Mouse (Mus musculus): ENCODE results near the gene Pogk.

- no peak for TF ChIP-seq EP300 (IDR thresholded peaks at IDR 0.05; ENCODE audit: low read length)
- TF ChIP-seq CTCF (conservative IDR thresholded peaks at IDR 0.05 in 1 of 2, IDR thresholded peaks at IDR 0.05 in 1 of 2; ENCODE audit: low read depth in 2 of 2, low read length in 2 of 2), result no peak
- TF ChIP-seq USF1 (IDR thresholded peaks at IDR 0.05; ENCODE audit: low read depth, low read length), result no peak
- no peak for TF ChIP-seq POLR2AphosphoS2 (IDR thresholded peaks at IDR 0.05; ENCODE audit: low read depth, low read length)
- no peak for TF ChIP-seq POLR2A (IDR thresholded peaks at IDR 0.05; ENCODE audit: low read depth, low read length)
- TF ChIP-seq MAX (IDR thresholded peaks at IDR 0.05; ENCODE audit: low read length), result no peak
- no peak for TF ChIP-seq BHLHE40 (IDR thresholded peaks at IDR 0.05; ENCODE audit: low read depth, low read length)
- no peak for TF ChIP-seq JUND (conservative IDR thresholded peaks at IDR 0.05; ENCODE audit: low read depth, low read length)
- no peak for TF ChIP-seq UBTF (IDR thresholded peaks at IDR 0.05; ENCODE audit: low read depth, low read length)
- TF ChIP-seq MXI1 (IDR thresholded peaks at IDR 0.05; ENCODE audit: low read depth, low read length), result no peak
- no peak for TF ChIP-seq E2F4 (IDR thresholded peaks at IDR 0.05; ENCODE audit: insufficient replicate concordance, low read depth, low read length)
- TF ChIP-seq MYC (IDR thresholded peaks at IDR 0.05; ENCODE audit: low read depth, low read length), result no peak
- no peak for TF ChIP-seq ELF1 (IDR thresholded peaks at IDR 0.05; ENCODE audit: low read depth, low read length)
- TF ChIP-seq MAFK (IDR thresholded peaks at IDR 0.05; ENCODE audit: insufficient replicate concordance, low read length), result no peak
These were observed 27.8 kb downstream of the Pogk start for GRCm38 (mm10) chr1:166381821-166382220.

All from CH12.LX (cell line).